Mouse (Mus musculus): Measurements from ENCODE around the gene Cacnb3.

GRCm38 (mm10) chr15:98582996-98583395, 47.6 kb upstream of the Cacnb3 start:
- TF ChIP-seq CTCF (IDR thresholded peaks at IDR 0.05; ENCODE audit: low read depth) (no peak), EP300 (IDR thresholded peaks at IDR 0.05; ENCODE audit: low read depth) (no peak)

Measured in heart, postnatal 0 days (tissue).